Mouse (Mus musculus): Measurements from ENCODE around the gene Cort. TPM values are rescaled to one million over a fixed set of nuclear protein-coding genes. Genes with fewer than 3 reads are reported as not detected.
A peak's percentile ranks its signal among the peaks of the same experiment; 100 is the strongest.

Gene Cort
- polyA plus RNA-seq, 1 experiment from 2014 or later: 0.86 TPM

DNA sequence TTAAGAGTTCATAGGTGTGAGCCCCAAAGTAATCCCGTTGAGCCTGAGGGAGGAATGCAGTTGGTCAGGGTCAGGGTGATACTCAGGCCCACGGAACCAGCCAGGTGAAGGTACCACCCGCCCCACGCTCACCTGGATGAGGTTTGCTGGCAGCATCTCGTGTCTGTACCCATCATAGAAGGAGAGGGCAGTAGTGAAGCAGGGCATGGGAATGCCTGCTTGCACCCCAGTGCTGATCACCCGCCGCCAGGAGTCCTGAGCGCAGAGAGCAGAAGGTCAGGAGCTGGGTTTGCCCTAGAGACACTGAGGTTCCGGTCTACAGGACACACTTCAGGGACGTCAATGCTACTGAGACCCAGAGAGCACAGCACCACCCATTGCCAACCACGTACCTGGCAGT, 24.2 kb upstream of the Cort start:
- H3K36me3 ChIP-seq (ENCODE audit: control insufficient read depth, insufficient read depth, low read length): peaks cover 52% of the 10 kb centered on the region
- H3K4me1 ChIP-seq (ENCODE audit: control insufficient read depth, insufficient read depth, low read length): no peaks in the 10 kb centered on the region
- no peak overlapping the region for H3K27ac ChIP-seq (ENCODE audit: low read depth, low read length)
- no peak overlapping the region for H3K4me2 ChIP-seq (ENCODE audit: low read depth, low read length)
- H3K9me3 ChIP-seq (ENCODE audit: control insufficient read depth, low read length): no peaks in the 10 kb centered on the region
- no peaks in the 10 kb centered on the region for H3K27me3 ChIP-seq (ENCODE audit: control insufficient read depth, insufficient read depth, low read length)
- H3K4me3 ChIP-seq (ENCODE audit: low read depth, low read length): no peak overlapping the region
- WGBS: 94% methylated on average over 11 of the region's 11 CpGs
- no peak overlapping the region for H3K9ac ChIP-seq (replicated peaks; ENCODE audit: low read depth, low read length)
- ATAC-seq (ENCODE audit: low read depth): no peak

GRCm38 (mm10) chr4:149150256-149150655, 23.7 kb upstream of the Cort start:
- 82% methylated on average over 11 of the region's 11 CpGs for WGBS
- Histone ChIP-seq H3K4me2 (ENCODE audit: low read depth, low read length) (no peak overlapping the region), H3K27ac (ENCODE audit: low read depth, low read length) (no peak overlapping the region), H3K36me3 (ENCODE audit: control insufficient read depth, insufficient read depth, low read length) (peaks cover 49% of the 10 kb centered on the region), H3K4me3 (ENCODE audit: low read depth, low read length) (no peak overlapping the region), H3K4me1 (ENCODE audit: control insufficient read depth, insufficient read depth, low read length) (no peaks in the 10 kb centered on the region), H3K27me3 (ENCODE audit: control insufficient read depth, insufficient read depth, low read length) (no peaks in the 10 kb centered on the region), H3K9ac (replicated peaks; ENCODE audit: low read depth, low read length) (no peak overlapping the region), H3K9me3 (ENCODE audit: control insufficient read depth, low read length) (no peaks in the 10 kb centered on the region)
- no peak for ATAC-seq (ENCODE audit: low read depth)

DNA sequence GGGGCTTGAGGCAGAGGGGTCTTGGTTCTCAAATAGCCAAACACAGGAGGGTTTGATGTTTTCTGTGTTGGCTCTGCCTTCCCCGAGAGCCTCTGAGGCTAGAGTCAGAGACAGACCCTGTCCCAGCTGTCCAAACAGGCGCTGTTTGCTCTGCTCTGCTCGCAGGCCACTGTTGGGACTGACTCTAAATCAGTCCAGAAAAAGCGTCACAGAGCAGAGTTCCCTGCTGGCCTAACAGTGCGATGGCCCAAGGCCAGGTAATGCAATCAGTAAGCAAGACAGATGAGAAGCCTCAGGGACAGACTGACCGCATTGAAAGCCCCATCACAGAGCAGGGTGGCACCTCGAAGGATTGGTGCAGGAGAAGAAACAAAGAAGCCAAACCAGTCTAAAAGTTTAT, 23.0 kb upstream of the Cort start:
- H3K27me3 ChIP-seq (ENCODE audit: control insufficient read depth, insufficient read depth, low read length): no peaks in the 10 kb centered on the region
- H3K4me1 ChIP-seq (ENCODE audit: control insufficient read depth, insufficient read depth, low read length): no peaks in the 10 kb centered on the region
- H3K4me2 ChIP-seq (ENCODE audit: low read depth, low read length): no peak overlapping the region
- peaks cover 43% of the 10 kb centered on the region for H3K36me3 ChIP-seq (ENCODE audit: control insufficient read depth, insufficient read depth, low read length)
- no peak overlapping the region for H3K9ac ChIP-seq (replicated peaks; ENCODE audit: low read depth, low read length)
- no peak for ATAC-seq (ENCODE audit: low read depth)
- H3K4me3 ChIP-seq (ENCODE audit: low read depth, low read length): no peak overlapping the region
- H3K27ac ChIP-seq (ENCODE audit: low read depth, low read length): no peak overlapping the region
- WGBS: 77% methylated on average over 7 of the region's 7 CpGs
- no peaks in the 10 kb centered on the region for H3K9me3 ChIP-seq (ENCODE audit: control insufficient read depth, low read length)

DNA sequence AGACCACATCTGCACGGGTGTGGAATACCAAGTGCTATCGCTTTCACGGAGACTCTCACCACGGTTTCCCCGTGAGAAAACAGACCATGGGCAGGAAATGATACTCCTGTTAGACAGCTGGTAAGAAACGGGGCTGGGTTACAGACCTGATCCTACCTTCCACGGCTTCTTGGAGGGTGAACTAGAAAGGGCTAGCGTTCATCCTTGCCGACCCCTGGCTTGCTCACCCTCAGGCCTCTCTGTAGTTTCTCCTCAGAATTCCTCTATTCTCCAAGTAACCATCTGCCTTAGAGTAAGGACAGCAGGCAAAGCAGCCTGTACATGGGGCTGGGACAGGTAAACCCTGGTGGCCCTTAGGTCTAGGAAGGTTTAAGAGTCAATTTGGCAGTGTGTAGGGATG, 22.6 kb upstream of the Cort start:
- ATAC-seq (ENCODE audit: low read depth): no peak

GRCm38 (mm10) chr4:149148084-149148483, 21.5 kb upstream of the Cort start:
- H3K9me3 ChIP-seq (ENCODE audit: control insufficient read depth, low read length): no peaks in the 10 kb centered on the region
- WGBS: 80% methylated on average over 4 of the region's 4 CpGs
- H3K27me3 ChIP-seq (ENCODE audit: control insufficient read depth, insufficient read depth, low read length): no peaks in the 10 kb centered on the region
- H3K4me1 ChIP-seq (ENCODE audit: control insufficient read depth, insufficient read depth, low read length): no peaks in the 10 kb centered on the region
- H3K36me3 ChIP-seq (ENCODE audit: control insufficient read depth, insufficient read depth, low read length): peaks cover 27% of the 10 kb centered on the region
- no peak for ATAC-seq (ENCODE audit: low read depth)
- no peak overlapping the region for H3K4me3 ChIP-seq (ENCODE audit: low read depth, low read length)
- no peak overlapping the region for H3K4me2 ChIP-seq (ENCODE audit: low read depth, low read length)
- H3K9ac ChIP-seq (replicated peaks; ENCODE audit: low read depth, low read length): no peak overlapping the region
- H3K27ac ChIP-seq (ENCODE audit: low read depth, low read length): no peak overlapping the region

More for the DNA sequence above, 22.6 kb upstream of the Cort start:
- Histone ChIP-seq H3K27ac (ENCODE audit: low read depth, low read length) (no peak overlapping the region), H3K36me3 (ENCODE audit: control insufficient read depth, insufficient read depth, low read length) (peaks cover 39% of the 10 kb centered on the region), H3K4me3 (ENCODE audit: low read depth, low read length) (no peak overlapping the region), H3K27me3 (ENCODE audit: control insufficient read depth, insufficient read depth, low read length) (no peaks in the 10 kb centered on the region), H3K4me2 (ENCODE audit: low read depth, low read length) (no peak overlapping the region), H3K9ac (replicated peaks; ENCODE audit: low read depth, low read length) (no peak overlapping the region), H3K9me3 (ENCODE audit: control insufficient read depth, low read length) (no peaks in the 10 kb centered on the region), H3K4me1 (ENCODE audit: control insufficient read depth, insufficient read depth, low read length) (no peaks in the 10 kb centered on the region)
- 81% methylated on average over 9 of the region's 9 CpGs for WGBS

GRCm38 (mm10) chr4:149147528-149147927, 21.0 kb upstream of the Cort start:
- H3K9me3 ChIP-seq (ENCODE audit: control insufficient read depth, low read length): no peaks in the 10 kb centered on the region
- WGBS: 88% methylated on average over 7 of the region's 7 CpGs
- no peak overlapping the region for H3K4me3 ChIP-seq (ENCODE audit: low read depth, low read length)
- no peak overlapping the region for H3K27ac ChIP-seq (ENCODE audit: low read depth, low read length)
- H3K27me3 ChIP-seq (ENCODE audit: control insufficient read depth, insufficient read depth, low read length): no peaks in the 10 kb centered on the region
- H3K4me1 ChIP-seq (ENCODE audit: control insufficient read depth, insufficient read depth, low read length): no peaks in the 10 kb centered on the region
- no peak for ATAC-seq (ENCODE audit: low read depth)
- no peak overlapping the region for H3K9ac ChIP-seq (replicated peaks; ENCODE audit: low read depth, low read length)
- no peak overlapping the region for H3K4me2 ChIP-seq (ENCODE audit: low read depth, low read length)
- peaks cover 24% of the 10 kb centered on the region for H3K36me3 ChIP-seq (ENCODE audit: control insufficient read depth, insufficient read depth, low read length)

DNA sequence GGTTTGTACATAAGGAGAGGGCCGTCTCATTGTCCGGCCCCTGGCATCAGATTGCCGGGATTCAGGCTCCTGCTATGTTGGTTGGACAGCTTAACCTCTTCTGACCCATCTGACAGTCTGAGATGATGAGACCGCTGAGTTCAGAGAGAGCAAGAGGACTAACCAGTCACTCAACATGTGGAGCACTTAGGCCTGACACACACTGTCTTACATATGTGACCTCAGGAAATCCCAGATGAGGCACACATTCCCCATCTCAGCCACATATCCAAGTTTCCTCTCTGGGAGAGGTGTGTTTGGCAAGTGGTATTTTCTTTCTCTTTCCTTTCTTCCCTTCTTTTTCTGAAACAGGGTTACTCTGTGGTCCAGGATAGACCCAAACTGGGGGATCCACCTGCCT, 18.6 kb upstream of the Cort start:
- no peak for ATAC-seq (ENCODE audit: low read depth)
- Histone ChIP-seq H3K4me2 (ENCODE audit: low read depth, low read length) (no peak overlapping the region), H3K4me1 (ENCODE audit: control insufficient read depth, insufficient read depth, low read length) (no peaks in the 10 kb centered on the region), H3K36me3 (ENCODE audit: control insufficient read depth, insufficient read depth, low read length) (peaks cover 8% of the 10 kb centered on the region), H3K27ac (ENCODE audit: low read depth, low read length) (no peak overlapping the region; the same call in 1 of the 2 replicates), H3K9me3 (ENCODE audit: control insufficient read depth, low read length) (no peaks in the 10 kb centered on the region), H3K9ac (replicated peaks; ENCODE audit: low read depth, low read length) (no peak overlapping the region), H3K27me3 (ENCODE audit: control insufficient read depth, insufficient read depth, low read length) (no peaks in the 10 kb centered on the region), H3K4me3 (ENCODE audit: low read depth, low read length) (no peak overlapping the region)
- 85% methylated on average over 4 of the region's 4 CpGs for WGBS

DNA sequence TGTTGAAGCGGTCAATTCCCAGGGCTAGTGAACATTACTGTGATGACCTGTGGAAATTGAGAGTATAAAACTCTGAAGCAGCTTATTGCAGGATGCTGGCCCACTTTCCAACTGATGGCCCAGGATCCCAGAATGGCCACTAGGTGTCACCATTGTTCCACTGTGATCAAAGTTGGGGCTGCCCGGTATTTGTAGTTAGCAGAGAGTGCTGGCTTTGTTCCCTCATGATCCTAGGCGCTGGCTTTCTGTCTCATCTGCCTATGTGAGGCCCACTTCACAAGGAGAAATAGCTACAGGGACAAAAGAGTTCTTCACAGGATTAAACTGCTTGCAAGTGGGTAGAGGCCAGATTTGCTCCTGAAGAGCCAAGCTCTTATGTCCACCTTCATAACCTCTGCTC, 17.9 kb upstream of the Cort start:
- 4% methylated on average over 3 of the region's 3 CpGs for WGBS
- no peak overlapping the region for H3K4me2 ChIP-seq (ENCODE audit: low read depth, low read length)
- H3K4me3 ChIP-seq (ENCODE audit: low read depth, low read length): no peak overlapping the region
- H3K36me3 ChIP-seq (ENCODE audit: control insufficient read depth, insufficient read depth, low read length): peaks cover 3% of the 10 kb centered on the region; the same call in 1 of the 2 replicates
- no peaks in the 10 kb centered on the region for H3K9me3 ChIP-seq (ENCODE audit: control insufficient read depth, low read length)
- H3K4me1 ChIP-seq (ENCODE audit: control insufficient read depth, insufficient read depth, low read length): no peaks in the 10 kb centered on the region
- H3K9ac ChIP-seq (replicated peaks; ENCODE audit: low read depth, low read length): no peak overlapping the region
- peak overlapping the region; percentile 12; the same call in 1 of the 2 replicates for H3K27ac ChIP-seq (ENCODE audit: low read depth, low read length)
- H3K27me3 ChIP-seq (ENCODE audit: control insufficient read depth, insufficient read depth, low read length): no peaks in the 10 kb centered on the region
- ATAC-seq (ENCODE audit: low read depth): peak; percentile 89

DNA sequence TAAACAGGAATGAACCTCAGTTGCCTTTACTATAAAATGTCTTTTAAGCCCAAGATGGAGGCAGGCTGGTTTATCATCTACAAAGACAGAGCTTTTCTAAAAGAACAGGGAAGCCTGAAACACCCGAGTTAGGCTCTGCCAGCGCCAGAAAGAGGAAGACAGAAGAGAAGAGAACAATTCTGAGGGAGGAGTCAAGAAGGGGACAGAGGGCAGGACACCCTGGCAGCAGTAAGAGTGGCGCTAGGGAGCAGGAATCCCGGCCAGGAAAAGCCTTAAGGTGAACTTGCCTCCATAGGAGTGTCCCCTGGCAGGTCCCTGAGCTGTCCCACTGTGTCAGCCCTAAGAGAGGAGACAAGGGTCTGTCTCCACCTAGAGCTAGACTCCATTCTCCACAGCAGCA, 17.0 kb upstream of the Cort start:
- no peak overlapping the region for H3K4me3 ChIP-seq (ENCODE audit: low read depth, low read length)
- no peak overlapping the region for H3K9ac ChIP-seq (replicated peaks; ENCODE audit: low read depth, low read length)
- no peaks in the 10 kb centered on the region for H3K36me3 ChIP-seq (ENCODE audit: control insufficient read depth, insufficient read depth, low read length)
- 30% methylated on average over 4 of the region's 4 CpGs for WGBS
- H3K27me3 ChIP-seq (ENCODE audit: control insufficient read depth, insufficient read depth, low read length): no peaks in the 10 kb centered on the region
- H3K9me3 ChIP-seq (ENCODE audit: control insufficient read depth, low read length): no peaks in the 10 kb centered on the region
- no peak for ATAC-seq (ENCODE audit: low read depth)
- no peak overlapping the region for H3K27ac ChIP-seq (ENCODE audit: low read depth, low read length)
- H3K4me1 ChIP-seq (ENCODE audit: control insufficient read depth, insufficient read depth, low read length): no peaks in the 10 kb centered on the region
- H3K4me2 ChIP-seq (ENCODE audit: low read depth, low read length): no peak overlapping the region

GRCm38 (mm10) chr4:149138515-149138914, 12.0 kb upstream of the Cort start:
- no peak for ATAC-seq (ENCODE audit: low read depth)
- H3K36me3 ChIP-seq (ENCODE audit: control insufficient read depth, insufficient read depth, low read length): no peaks in the 10 kb centered on the region
- no peaks in the 10 kb centered on the region for H3K9me3 ChIP-seq (ENCODE audit: control insufficient read depth, low read length)
- peaks cover 4% of the 10 kb centered on the region; the same call in 1 of the 2 replicates for H3K4me1 ChIP-seq (ENCODE audit: control insufficient read depth, insufficient read depth, low read length)
- 85% methylated on average over 8 of the region's 8 CpGs for WGBS
- no peak overlapping the region for H3K9ac ChIP-seq (replicated peaks; ENCODE audit: low read depth, low read length)
- no peak overlapping the region for H3K4me3 ChIP-seq (ENCODE audit: low read depth, low read length)
- H3K27me3 ChIP-seq (ENCODE audit: control insufficient read depth, insufficient read depth, low read length): no peaks in the 10 kb centered on the region
- no peak overlapping the region for H3K27ac ChIP-seq (ENCODE audit: low read depth, low read length)
- H3K4me2 ChIP-seq (ENCODE audit: low read depth, low read length): no peak overlapping the region
